Mouse (Mus musculus): ENCODE results near the gene Lrba. TPM values are rescaled to one million over a fixed set of nuclear protein-coding genes. Genes with fewer than 3 reads are reported as not detected.

Gene Lrba
- total RNA-seq (2015) (7.5 and 9.3 TPM in 2 replicates), total RNA-seq (2017) (13.4 and 19.1 TPM in 2 replicates)

DNA sequence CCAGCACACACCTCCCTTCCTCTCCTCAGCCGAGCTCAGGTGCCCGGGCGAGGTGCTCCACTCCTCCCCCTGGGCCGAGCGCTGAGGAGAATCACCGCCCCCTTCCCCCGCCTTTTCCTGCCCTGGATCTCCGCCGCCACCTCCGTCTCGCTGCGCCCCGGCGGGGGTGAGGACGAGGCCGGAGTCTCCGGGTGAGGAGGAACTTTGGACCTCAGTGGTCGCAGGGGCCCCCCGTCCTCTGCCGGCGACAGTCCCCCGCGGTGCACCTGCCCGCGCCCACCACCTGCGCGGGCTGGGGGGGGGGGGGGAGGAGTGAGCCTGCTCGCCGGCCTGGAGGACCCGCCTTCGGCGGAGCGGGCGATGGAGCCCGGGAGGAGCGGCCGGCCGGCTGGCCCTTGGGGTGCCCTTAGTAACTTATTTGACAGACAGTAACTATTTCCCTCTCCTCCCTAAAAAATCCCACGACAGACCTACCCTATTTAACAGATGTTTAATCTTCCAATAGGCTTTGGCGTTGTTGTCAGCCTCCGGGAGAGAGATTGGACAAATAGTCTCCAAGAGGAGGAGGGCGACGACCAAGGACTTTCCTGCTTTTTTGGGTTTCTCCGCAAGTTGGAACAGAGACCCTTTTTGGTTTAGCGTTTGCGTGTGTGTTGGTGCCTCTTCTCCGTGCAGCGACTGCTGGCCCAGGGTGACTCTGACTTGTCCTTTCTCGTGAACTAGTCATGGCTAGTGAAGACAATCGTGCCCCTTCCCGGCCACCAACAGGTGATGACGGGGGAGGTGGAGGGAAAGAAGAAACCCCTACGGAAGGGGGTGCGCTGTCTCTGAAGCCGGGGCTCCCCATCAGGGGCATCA lies at the start of gene Lrba:
Gene Lrba (plus strand): TSS at position 117 of the 858 bp plus-strand sequence.
- peak; percentile 88 for ATAC-seq (ENCODE audit: poor library complexity, severe bottlenecking)

DNA sequence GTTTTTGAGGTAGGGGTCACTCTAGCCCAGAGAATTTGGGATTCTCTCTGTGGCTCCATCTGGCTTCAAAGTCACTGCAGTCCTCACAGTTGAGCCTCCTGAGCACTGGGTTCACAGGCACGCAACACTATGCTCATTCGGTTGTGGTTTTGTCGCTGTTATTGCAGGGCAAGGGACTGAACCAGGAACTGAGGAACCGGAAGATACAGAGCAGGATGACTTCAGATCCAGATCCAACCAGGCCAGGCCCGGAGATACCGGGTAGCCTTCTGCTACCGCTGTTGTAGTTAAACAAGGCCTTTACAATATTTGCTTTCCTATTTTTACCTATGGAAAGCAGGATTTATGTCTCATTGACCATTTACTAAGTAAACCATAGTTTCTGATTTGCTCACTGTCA lies 44.8 kb upstream of the Lrba start:
- ATAC-seq (ENCODE audit: poor library complexity, severe bottlenecking), result peak; percentile 54

DNA sequence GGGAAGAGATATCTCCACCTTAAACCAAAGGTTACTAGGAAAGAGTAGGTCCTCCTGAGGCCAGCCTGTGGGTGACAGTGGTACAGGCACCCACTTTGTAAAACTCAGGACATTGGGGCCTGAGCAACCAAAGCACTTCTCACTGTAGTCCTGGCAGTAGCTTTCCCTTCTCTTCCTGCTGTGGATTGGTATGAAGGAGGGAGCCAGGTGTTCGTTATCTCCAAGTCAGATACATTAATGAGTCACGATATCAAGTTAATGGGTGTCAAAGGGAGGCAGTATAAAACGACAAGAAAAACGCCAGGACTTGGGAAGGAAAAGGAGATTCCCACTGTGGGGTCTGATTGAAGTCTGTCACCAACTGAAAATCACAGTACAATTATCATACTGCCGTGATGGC lies 43.4 kb upstream of the Lrba start:
- ATAC-seq (ENCODE audit: poor library complexity, severe bottlenecking), result no peak

GRCm38 (mm10) chr3:86184546-86184945 lies 39.9 kb upstream of the Lrba start:
- no peak for ATAC-seq (ENCODE audit: poor library complexity, severe bottlenecking)

DNA sequence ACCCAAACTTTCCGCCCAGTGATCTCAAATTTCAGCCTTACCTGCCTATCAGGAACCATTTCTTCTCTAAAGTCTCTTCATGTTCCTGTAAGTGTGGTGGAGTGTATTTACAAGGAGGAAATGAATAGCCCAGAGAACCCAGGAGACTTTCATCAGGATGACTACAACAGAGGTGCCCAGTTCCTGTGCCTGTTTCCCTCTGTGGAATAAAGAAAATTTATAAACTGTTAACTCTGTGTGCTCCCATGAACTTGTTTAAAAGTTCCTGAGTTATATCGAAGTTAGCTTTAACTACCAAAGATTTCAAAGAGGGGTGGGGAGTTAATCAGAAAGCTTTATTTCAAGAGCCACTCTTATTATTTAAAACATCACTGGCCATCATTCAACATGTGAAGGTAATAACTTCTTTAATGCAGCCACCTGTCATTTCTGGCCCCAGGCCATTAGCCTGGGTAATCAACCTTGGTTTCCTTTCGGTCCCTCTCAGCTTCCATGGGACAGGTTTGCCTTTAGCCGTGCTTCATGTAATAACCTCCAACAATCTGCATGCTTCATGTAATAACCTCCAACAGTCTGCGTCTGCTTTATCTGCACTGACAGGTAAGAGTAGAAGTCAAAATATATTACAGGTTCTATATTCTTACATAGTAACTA lies 36.6 kb upstream of the Lrba start:
- ATAC-seq (ENCODE audit: poor library complexity, severe bottlenecking), result no peak

GRCm38 (mm10) chr3:86195981-86196380 lies 28.5 kb upstream of the Lrba start:
- peak; percentile 21; the same call in 1 of the 2 replicates for ATAC-seq (ENCODE audit: poor library complexity, severe bottlenecking)

- ATAC-seq (ENCODE audit: poor library complexity, severe bottlenecking), result peak; percentile 68; the same call in 1 of the 2 replicates
These were observed 28.0 kb upstream of the Lrba start for GRCm38 (mm10) chr3:86196471-86196870.

- ATAC-seq (ENCODE audit: poor library complexity, severe bottlenecking), result peak; percentile 54
These were observed 22.8 kb upstream of the Lrba start for GRCm38 (mm10) chr3:86201645-86202175.

DNA sequence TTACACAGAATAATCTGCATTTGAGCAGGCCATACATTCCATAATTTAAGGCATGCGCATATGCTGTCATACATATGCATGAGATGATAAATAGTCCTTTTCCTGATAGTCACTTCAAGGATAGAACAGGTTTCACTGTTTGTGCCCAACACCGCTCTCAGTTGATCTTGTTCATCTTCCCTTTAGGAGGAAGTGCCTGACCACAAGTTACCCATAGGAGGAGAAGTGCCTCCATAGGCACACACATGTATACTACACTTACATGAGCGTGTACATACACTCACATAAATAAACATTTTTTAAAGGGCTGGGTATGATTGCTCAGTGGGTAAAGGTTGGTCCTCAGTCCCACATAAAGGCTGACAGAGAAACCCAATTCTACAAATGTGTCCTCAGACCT lies 22.0 kb upstream of the Lrba start:
- ATAC-seq (ENCODE audit: poor library complexity, severe bottlenecking), result peak; percentile 77

DNA sequence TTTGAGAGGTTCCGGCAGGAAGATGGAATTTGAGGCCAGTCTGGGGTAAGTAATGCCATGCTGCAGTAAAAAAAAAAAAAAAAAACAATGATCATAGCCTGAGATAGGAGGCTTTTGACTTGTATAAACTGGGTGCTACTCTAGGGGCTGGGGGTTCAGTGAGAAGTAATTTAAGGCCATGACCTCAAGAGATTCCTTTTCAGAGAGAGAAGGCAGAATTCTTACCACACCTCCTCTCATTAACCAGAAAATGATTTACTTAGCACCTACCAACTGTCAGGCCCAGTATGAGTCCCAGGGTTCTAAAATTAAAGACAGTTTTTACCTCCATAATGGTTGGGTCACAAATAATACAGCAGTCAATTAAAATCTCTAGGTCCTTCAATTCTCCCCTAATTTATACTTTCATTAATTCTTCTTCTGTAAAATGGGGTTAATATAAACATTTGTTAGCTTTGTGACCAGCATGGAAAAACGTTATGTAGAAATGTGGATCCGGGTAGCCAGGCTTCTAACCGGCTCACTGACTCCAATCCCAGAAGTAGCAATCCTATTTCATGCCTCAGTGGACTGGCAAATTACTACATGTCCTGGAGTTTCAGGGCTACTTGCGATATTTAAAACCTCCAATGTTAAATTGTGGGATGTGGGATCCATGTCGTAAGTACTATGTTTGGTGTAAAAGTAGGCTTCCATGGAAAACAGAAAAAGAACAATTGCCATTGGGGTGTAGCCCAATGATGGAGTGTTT lies 19.7 kb upstream of the Lrba start:
- no peak for ATAC-seq (ENCODE audit: poor library complexity, severe bottlenecking)

DNA sequence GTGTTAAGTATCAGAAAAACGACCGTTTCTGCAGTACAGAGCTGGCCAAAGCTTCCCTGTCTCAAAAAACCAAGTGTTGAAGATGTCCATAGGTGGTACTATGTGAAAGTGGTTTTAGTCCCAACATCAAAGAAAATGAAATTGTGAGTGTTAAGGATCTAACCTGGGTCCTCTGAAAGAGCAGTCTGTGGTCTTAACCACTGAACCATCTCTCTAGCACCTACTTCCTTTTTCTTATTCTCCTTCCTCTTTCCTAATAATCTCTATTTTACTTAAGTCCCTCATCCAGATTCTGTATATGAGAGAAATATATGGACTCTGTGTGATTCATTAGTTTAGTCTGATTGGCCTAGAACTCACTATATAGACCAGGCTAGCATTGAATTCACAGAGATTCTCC lies 17.9 kb upstream of the Lrba start:
- peak; percentile 65 for ATAC-seq (ENCODE audit: poor library complexity, severe bottlenecking)

GRCm38 (mm10) chr3:86210267-86210939 lies 14.1 kb upstream of the Lrba start:
- ATAC-seq (ENCODE audit: poor library complexity, severe bottlenecking), result peak; percentile 71

GRCm38 (mm10) chr3:86210959-86211358 lies 13.5 kb upstream of the Lrba start:
- ATAC-seq (ENCODE audit: poor library complexity, severe bottlenecking), result no peak

- no peak for ATAC-seq (ENCODE audit: poor library complexity, severe bottlenecking)
These were observed 10.2 kb upstream of the Lrba start for GRCm38 (mm10) chr3:86214248-86214647.

DNA sequence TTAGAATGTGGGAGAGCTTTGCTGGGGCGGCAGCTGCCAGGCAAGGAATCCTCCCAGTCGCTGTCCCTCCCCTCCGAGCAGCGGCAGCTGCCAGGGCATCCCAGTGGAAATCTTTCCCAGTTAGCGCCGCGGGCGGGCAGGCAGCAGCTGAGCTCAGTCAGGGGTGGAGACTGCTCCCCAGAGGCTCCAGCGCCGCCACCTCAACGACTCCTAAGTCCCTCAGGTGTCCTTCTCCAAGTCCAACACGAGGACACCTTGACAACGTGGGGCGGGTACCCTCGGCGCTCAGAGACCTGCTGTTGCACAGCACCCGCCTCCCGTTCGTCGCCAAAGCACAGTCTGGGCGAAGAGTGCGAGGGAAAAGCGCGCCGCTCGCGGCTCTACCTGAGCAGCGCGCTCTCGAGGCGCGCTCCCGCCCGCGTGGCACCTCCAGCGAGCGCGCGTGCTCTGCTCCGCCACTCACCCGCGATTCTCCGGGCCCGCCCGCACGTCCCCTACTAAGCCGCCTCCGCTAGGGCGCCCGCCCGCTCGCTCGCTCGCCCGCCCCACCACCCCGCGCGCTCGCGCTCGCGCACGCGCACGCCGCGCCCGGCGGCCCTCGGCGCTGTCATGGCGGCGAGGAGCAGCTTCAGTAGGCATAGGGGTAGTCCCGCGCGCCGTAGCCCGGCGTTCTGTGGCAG lies 706 bp upstream of the Lrba start:
- peak; percentile 81 for ATAC-seq (ENCODE audit: poor library complexity, severe bottlenecking)

GRCm38 (mm10) chr3:86224314-86224563 lies 241 bp upstream of the Lrba start:
- ATAC-seq (ENCODE audit: poor library complexity, severe bottlenecking), result no peak

DNA sequence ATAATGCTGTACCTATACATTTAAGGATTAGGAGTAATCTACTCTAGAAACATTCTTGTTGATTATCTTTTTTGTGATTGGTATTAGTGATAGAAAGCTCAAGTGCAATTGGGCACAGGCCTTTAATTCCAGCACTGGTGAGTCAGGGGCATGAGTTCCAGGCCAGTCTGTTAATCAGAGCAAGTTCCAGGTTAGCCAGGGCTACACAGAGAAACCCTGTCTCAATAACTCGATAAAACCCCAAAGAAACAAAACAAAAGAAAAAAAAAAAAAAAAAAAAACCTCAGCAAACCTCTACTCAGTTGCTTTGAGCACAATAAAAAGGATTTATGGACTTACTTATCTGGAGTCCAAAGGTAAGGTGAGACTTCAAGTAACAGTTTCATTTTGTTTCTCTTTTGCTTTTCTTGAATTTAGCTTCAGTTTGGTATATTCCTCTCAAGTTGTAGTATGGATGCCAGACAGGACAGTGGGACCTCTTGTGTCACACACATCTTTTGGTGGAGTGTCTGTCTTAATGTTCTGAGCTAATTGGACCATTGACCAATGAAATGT lies 7.1 kb downstream of the Lrba start:
- no peak for ATAC-seq (ENCODE audit: poor library complexity, severe bottlenecking)

- no peak for ATAC-seq (ENCODE audit: poor library complexity, severe bottlenecking)
These were observed 22.7 kb downstream of the Lrba start for GRCm38 (mm10) chr3:86247193-86247592.

GRCm38 (mm10) chr3:86251212-86251611 lies 26.7 kb downstream of the Lrba start:
- no peak for ATAC-seq (ENCODE audit: poor library complexity, severe bottlenecking)

GRCm38 (mm10) chr3:86252588-86252987 lies 28.1 kb downstream of the Lrba start:
- no peak for ATAC-seq (ENCODE audit: poor library complexity, severe bottlenecking)

Measured in megakaryocyte, adult 5-6 weeks (primary cell).